Mouse (Mus musculus): ENCODE results near the gene Hoxc12.

Hoxc12 gene

DNA sequence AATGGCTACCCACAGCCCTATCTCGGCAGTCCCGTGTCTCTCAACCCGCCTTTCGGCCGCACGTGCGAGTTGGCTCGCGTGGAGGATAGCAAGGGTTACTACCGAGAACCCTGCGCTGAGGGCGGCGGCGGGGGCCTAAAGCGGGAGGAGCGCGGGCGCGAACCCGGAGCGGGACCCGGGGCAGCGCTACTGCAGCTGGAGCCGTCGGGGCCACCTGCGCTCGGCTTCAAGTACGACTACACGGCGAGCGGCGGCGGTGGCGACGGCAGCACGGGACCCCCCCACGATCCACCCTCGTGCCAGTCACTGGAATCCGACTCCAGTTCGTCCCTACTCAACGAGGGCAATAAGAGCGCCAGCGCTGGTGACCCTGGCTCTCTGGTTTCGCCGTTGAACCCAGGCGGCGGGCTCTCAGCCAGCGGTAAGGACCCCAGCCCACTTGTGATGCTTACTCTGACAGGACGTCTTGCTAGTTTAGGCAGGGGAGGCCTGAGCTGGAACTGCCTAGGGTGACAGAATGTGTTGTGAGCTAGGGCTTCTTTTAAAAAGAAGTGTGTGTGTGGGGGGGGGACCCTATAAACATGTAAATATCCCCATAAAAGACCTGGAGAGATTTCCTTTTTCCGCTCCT lies 594 bp downstream of the Hoxc12 start:
- DNase-seq (ENCODE audit: inconsistent ontology term), result no peak

DNA sequence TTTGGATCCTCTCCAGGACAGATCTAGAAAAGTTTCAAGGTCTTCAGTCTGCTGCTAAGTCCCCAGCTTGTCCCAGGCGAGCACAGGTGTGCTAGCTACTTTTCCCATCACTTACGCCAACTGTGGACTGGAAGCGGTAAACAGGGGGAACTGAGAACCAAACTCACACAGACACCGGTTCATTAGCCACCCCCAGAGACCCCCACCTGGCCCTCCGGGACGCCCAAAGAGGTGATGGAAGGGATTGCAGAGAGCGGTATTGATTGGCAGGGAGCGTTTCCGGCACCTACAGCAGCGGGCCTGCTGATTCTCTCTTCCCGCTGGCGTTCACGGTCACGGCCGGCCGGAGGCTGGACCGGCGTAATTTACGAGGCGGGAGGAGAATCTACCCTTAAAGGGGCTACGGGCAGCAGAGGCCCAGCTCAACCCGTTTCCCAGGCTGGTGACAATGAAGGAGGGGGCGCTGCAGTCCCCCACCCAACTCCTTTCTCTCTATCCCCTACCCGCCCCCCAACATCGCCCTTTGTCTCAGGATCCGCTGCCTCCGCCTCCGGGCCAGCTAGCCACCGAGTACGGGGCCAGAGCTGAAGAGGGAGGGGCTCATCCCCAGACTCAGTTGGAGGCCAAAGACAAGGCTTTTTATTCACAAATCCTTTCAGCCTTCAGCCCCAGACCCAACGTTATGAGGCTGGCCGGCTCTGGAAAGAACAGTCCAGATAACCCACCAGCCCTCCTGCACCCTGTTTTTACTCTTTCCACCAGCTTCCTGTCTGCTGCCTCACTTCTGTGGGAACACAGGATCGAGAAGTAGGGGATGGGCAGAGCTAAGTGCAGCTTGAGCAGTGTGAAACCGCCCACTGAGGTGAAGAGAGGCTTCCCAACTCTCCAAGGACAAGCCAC lies 2.9 kb downstream of the Hoxc12 start:
- no peak for DNase-seq (ENCODE audit: inconsistent ontology term)

DNA sequence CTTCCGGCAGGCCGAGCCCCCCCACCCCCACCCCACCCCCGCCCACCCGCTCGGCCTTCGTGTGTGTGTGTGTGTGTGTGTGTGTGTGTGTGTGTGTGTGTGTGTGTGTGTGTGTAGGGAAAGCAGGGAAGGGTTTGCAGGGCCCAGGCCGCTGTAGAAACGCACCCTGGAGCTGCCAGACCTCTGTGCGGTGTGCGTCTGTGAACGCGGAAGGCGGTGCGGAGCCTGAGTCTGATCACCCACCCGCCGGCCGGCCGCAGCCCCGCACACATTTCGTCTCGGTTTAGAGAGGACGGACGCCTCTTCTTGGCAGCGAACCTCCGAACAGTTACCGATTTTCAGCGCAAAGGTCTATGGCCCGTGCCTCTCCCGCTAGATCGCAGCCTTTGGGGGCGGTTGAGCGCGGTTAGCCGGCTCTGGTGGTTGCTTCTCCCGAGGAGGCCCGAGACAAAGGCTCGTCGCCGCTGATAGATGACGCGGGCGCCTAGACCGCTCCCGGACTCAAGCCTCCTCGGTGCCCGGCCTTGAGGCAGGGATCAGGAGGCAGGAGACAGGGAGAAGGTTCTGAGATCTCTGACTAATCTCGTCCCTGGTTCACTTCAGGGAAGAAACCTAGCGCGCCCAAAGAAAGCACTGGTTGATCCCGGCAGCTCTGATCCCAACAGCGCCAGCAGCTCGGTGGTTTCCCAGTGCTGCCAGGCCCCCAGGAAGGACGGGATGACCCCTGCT lies 6.3 kb downstream of the Hoxc12 start:
- peak; percentile 24 for DNase-seq (ENCODE audit: inconsistent ontology term)

DNA sequence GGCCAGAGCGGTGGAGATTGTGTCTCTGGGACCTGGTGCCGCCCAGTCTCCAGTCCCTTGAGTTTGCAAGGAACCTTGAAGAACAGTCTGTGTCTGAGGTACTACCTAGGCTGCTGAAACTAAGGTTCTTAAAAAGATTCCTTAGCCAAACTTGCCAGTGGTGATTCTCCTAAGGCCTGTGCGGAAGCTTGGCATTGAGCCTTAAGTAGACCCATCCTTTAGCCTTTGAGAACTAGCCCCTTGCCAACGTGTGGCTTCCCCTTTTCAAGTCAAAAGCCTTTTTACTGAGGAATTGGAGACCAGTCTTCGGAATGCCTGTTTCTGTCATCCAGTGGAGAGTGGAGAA lies 6.9 kb downstream of the Hoxc12 start:
- DNase-seq (ENCODE audit: inconsistent ontology term), result no peak

DNA sequence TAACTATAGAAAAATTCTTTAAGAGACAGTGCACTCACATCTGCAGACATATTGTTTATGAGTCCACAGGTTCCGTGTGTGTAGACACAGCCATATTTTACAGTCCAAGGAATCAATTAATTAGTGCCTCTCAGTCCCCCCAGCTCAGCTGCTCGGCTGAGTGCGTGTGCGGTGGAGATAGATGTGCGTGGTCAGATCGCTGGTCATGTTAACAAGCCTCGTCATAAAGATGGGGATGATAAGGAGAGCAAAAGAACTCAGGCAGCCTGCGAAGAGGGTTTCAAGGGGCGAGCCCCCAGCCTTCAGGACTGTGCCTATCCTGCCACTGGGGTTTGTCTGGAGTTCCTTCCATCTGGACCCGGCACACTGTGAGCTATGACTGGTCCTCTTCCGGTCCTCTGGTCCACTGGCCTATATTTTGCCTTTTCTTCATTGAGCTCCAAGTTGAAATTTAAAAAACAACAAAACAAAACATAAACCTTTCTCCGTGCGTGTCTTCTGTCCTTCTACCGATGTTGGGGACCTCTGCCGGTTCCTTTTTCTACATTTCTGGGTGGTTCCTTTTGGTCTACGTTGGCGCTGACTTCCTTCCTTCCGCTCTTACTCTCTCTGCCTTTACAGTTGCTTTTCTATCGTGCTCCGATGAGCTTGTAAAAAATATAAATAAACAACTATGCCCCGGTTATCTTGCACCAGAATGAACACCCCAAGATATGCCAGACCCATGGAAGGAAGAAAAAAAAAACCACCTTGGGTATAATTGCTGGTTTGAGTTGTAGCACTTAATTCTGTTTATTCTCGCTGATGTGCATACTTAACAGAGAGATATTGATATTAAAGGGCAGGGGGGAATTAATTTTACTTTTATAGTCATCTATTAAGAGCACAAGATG lies 8.9 kb downstream of the Hoxc12 start:
- DNase-seq (ENCODE audit: inconsistent ontology term), result no peak

DNA sequence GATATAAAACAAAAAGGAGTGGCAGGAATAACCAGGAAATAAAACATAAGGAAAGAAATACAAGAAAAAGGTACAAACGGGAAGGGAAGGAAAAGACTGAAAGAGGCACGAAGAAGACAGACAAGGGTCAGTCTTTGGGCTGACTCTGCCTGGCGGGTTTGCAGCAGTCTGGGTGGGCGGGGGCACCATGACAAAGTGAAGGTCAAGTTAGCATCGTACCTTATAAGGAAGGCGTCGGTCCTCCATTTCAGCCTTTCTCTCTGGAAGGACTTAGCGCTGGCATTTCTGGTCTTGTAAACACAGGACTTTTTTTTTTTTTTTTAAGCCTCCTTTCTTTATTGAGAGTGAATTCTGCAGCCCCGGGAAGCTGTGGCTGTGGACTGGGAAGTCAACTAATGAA lies 10.7 kb downstream of the Hoxc12 start:
- DNase-seq (ENCODE audit: inconsistent ontology term), result no peak

DNA sequence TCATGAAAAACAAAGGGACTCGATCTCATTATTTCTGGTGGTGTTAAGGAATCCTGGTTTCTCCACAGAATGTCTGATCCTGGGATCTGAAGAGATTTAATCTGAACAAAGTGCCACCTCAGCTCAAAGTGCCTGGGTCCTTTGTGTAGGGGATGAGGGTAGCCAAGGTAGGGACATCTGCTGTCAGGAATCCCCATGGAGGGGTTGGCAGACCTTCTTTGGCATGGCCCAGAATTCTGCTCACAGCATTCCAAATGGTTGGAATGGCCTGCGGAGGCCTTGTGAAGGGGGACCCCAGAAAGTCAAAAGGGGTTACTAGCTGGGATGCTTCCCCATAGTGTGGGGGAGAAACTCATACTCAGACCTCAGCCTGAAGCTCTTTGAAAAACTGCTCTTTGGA lies 12.3 kb downstream of the Hoxc12 start:
- DNase-seq (ENCODE audit: inconsistent ontology term), result no peak

DNA sequence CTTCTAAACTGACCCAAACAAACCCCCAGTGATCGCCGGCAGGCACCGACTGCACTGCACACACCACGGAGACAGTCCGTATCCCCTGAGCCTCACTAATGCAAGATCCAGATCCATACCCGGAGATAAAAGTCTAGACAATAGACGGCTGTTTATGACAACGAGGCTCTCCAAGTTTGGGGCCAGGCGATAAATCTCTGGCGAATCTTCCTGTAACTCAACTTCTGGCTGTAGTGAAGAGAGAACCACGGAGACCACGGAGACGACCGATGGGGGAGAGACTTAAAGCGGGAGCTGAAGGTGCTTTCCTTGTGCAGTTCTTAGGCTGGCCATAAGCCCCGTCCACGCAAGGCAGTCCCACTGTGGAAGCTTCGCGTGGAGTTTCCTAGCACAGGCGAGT lies 13.1 kb downstream of the Hoxc12 start:
- no peak for DNase-seq (ENCODE audit: inconsistent ontology term)

DNA sequence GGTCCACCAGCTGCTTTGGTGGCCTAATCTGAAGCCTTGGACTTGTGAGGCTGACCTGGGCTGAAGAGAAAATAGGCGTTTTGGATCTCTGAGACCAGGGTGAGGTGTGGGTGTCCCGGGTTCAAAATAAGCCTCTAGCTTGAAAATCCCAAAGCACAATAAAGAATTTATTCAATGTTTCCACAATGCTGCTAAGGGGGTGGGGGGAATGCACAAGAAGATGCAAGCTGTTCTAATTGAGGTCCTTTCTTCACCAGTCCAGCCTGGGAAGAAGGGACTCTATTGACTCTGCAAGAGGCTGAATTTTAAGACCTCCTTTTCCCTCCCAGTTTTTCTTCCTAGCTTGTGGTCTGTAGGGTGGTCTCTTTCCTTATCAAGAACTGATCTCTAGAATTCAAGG lies 14.3 kb downstream of the Hoxc12 start:
- no peak for DNase-seq (ENCODE audit: inconsistent ontology term)

DNA sequence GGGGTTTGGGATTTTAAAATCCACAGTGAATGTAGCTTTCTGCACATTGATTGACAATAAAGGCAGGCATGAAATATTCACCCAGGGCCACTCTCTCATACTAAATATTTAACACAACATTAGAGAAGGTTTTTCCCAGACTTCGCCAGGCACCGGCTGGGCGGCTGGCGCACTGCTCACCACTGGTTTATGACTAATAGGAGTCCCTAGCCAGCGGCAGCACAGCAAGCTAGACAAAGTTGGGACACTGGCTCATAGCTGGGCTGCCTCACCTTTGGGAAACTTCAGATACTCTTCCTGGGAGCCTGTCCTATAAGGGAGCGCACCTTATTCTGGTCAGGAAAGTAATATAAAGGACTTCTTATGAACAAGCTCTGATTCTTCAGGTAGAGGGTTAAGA lies 17.0 kb downstream of the Hoxc12 start:
- no peak for DNase-seq (ENCODE audit: inconsistent ontology term)

DNA sequence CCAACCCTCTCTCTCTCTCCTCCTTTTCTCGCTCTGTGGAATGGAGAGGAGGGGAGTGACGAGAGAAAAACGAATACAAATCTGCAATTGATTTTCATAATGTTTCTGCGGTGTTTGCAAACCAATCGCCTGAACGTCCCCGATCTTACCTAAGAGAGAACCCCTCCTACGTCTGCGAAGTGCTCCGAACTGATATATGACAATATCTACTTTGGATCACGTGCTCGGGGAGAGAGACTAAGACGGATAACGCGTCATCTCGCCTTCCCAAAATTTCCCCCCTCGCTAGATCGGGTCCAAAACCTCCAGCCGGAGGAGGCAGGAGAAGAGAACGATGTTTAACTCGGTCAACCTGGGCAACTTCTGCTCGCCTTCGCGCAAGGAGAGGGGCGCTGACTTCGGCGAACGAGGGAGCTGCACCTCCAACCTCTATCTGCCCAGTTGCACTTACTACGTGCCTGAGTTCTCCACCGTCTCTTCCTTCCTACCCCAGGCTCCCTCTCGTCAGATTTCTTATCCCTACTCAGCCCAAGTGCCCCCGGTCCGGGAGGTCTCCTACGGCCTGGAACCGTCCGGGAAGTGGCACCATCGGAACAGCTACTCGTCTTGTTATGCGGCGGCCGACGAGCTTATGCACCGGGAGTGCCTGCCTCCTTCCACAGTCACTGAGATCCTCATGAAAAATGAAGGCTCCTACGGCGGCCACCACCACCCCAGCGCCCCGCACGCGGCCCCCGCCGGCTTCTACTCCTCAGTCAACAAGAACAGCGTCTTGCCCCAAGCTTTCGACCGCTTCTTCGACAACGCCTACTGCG lies 17.8 kb downstream of the Hoxc12 start, which contains the start of gene Hoxc11:
Hoxc11 (plus strand) TSS at position 236 of the 815 bp plus-strand sequence.
- no peak for DNase-seq (ENCODE audit: inconsistent ontology term)

DNA sequence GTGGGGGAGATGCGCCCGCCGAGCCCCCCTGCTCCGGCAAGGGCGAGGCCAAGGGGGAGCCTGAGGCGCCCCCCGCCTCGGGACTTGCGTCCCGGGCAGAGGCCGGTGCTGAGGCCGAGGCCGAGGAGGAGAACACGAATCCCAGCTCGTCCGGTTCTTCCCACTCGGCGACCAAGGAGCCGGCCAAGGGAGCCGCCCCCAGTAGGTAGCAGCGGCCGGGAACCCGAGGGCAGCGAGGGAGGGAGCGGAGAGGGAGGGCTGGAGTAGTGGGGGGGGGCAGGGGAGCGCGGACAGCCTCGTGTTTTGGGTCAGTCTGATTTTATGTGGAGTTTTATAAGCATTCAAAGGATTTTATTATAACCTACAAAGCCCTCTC lies 18.4 kb downstream of the Hoxc12 start:
- no peak for DNase-seq (ENCODE audit: inconsistent ontology term)

DNA sequence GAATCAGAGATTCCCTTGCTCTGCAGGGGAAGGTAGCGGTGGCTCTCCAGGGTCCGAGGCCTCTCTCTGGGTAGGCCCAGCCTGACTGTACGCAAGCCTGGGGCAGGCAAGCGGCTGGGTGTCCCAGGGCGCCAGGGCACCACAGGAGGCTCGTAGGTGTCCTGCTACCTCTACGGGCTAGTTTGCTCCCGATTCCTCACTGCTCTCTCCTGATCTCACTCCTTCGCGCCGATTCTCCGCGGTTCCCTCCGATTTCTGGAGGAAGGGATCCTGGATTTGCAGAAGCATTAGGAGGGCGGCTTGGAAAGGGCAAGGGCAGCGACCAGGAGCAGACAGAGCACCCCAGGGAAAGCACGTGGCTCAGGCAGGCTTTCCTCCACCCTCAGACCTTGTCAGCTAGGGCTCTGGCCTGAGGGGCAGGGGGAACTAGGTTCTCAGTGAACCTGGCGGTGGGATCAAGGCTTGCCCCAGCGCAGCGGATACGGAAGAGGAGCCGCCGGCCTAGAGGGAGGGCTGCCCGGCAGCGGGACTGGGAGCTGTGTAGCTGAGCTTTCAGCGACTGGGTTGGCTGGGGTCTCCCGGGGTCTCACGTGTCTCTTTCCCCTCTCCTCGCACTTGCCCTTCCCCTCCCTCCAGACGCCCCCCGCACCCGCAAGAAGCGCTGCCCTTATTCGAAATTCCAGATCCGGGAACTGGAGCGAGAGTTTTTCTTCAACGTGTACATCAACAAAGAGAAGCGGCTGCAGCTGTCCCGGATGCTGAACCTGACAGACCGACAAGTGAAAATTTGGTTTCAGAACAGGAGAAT lies 19.5 kb downstream of the Hoxc12 start:
- DNase-seq (ENCODE audit: inconsistent ontology term), result no peak

DNA sequence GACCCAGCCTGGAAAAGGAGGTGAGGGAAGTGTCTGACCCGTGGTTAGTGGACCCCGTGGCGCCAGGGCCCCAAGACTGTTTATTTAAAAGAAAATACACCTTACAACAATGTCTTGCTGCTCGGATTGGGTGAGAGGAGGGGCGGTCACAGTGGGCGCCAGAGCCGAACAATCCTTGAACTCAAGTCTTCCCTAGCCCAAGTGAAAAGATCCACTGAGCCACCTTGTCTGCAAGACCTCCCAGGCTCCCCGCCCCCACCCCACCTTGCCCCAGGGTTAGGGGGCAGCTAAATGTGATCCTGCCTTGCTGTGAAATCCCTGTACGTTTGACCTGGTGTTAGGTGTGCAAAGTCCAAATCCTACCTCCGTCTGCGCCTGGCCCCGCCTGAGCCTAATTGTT lies 20.3 kb downstream of the Hoxc12 start:
- no peak for DNase-seq (ENCODE audit: inconsistent ontology term)

DNA sequence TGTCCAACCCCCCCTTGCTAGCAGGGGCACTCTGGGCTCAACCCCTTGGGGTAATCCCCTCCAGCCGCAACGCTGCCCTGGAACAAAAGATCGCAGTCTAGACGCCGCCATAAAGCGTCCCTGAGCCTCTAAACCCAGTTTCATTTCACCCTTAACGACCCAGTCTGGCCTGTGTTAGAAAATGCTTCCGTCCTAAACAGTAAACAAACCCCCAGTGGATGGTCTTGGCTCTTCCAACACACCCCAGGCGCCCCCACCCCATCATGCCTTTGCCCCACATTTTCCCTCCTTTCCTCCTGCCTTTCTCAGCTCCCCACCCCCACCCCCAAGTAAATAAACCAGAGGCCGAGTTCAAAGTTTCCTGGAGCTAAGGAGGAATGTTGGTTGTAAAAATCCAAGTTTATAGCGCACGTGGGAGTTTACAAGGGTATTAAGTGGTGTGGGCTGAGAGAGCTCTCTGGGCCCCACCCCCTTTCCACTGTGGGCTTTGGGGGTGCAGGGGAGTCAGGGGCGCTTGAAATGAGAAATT lies 23.2 kb downstream of the Hoxc12 start:
- DNase-seq (ENCODE audit: inconsistent ontology term), result no peak

DNA sequence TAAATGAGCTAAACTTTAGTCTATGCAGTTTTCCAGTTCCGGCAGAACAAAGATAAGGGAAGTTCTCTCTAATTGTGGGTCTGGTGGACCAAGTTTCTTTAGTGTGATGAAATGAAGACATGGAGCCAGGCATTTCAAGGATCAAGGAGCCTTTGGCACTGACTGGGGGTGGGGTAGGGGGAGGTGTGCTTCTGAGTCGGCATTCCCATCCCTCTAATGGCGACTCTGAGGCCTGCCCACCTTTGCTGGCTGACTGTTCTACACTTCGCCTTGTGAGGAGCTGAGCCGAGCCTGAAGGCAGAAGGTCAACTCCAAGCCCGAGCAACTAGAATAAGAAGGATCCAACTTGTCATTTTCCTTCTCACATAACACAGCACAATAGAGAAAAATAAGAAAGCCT lies 25.2 kb downstream of the Hoxc12 start:
- no peak for DNase-seq (ENCODE audit: inconsistent ontology term)

DNA sequence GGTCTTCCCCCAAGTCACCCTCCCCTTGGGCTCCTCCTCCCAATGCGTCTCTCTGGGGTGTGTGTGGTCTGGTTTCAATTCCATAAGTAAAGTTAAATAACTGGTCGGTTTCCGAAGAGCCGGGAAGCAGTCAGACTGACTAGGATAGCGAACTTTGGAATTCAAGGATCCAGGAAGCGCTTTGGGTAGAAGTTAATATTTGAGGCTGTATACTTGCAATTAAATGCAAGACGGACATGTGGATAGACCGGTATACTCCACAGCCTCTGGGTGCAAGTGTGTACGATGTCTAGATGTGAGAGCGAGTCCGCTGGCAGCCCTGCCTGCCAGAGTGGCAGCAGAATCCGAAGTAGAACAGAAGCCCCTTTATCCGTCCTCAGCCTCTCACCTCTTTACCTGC lies 25.9 kb downstream of the Hoxc12 start:
- DNase-seq (ENCODE audit: inconsistent ontology term), result no peak

DNA sequence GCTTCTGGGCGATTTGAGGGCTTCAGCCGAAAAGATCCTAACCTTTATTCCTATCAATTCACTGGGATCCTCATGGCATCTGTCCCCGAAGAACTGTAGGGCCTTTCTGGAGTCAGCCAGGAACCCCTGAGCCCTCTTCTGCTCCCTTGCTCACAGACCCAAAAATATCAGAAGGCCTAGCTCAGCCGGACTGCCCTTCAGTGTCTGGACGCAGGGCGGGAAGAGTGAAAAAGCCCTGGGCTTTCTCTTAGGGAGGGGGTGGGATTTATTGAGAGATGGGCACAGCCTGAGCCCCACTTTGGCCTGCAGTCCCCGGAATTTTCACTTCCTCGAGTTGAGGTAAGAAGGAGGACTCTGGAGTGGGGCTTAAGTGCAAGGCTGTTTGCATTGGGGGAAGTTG lies 26.7 kb downstream of the Hoxc12 start:
- DNase-seq (ENCODE audit: inconsistent ontology term), result no peak

DNA sequence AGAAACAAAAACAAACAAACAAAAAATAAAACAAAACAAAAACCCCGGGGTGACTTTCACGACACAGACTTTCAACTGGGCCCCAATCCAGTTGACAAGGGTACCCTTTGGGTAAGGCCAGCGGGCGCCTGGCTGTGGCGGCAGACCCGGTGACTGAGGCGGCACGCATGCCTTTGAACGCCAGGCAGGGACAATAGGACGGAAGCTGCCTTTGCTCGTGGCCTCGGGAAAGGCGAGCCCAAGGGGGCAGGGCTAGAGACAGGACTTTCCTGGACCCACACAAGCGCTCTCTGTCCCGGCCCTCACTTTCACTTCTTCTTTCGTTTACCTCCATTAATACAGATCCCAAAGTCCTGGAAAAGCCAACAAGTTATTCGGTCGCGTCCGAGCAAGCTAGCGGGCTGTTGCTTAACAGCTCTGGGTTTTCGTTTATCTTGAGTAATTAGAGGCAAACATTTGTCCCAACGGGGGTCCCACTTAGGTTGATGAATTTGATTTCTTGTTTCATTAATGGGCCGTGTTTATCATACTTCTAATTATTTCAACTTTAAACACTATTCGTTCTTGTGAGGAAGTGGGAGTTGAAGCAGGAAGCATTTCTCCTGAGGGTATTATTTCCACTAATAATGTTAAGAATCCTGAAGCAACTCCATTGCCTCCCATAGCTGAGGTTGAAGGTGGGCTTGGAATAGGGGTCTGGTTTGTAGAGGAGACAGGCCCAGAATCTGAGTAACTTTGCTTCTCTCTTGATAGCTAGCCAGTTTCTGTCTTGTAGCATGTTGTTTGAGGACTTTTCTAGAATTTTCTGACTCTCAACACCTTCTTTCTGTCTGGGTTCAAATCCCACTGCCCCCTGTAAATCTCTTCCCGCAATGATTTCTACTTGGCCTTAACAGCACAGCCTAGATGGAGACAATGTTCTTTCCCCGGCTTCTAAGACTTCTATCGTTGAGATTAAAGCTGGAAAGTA lies 27.4 kb downstream of the Hoxc12 start:
- peak; percentile 48 for DNase-seq (ENCODE audit: inconsistent ontology term)

Data from Muller cell, postnatal 12 days (primary cell).